Mouse (Mus musculus) kidney, adult 2 months (tissue): ENCODE measurements around the gene Car12. TPM values are rescaled to one million over a fixed set of nuclear protein-coding genes. Genes with fewer than 3 reads are reported as not detected.

Experiments
- DNase-seq: peaks from one replicate; pipeline ENCODE4 v3.0.0; 2021
- H3K27ac ChIP-seq: fragments of 200-500 bp; 2 replicates; pipeline ENCODE4 v1.5.1; 2012; ENCODE audit warnings: low read depth, low read length, control low read depth, inconsistent platforms; ENCODE audit not compliant: insufficient read depth
- H3K27me3 ChIP-seq: fragments of 200-500 bp; replicated peaks from 2 replicates; pipeline ENCODE4 v1.6.1; 2012; ENCODE audit warnings: mild to moderate bottlenecking, moderate library complexity, low read length, inconsistent platforms; ENCODE audit not compliant: control insufficient read depth, insufficient read depth
- H3K36me3 ChIP-seq: fragments of 200-500 bp; 2 replicates; pipeline ENCODE4 v1.6.1; 2012; ENCODE audit warnings: mild to moderate bottlenecking, moderate library complexity, low read length, inconsistent platforms; ENCODE audit not compliant: control insufficient read depth, insufficient read depth
- H3K4me1 ChIP-seq: fragments of 200-500 bp; 2 replicates; pipeline ENCODE4 v1.6.1; 2011; ENCODE audit warnings: low read length; ENCODE audit not compliant: control insufficient read depth, insufficient read depth
- H3K4me3 ChIP-seq: fragments of 200-500 bp; 2 replicates; pipeline ENCODE4 v1.5.1; 2011; ENCODE audit warnings: mild to moderate bottlenecking, low read depth, low read length, control low read depth; ENCODE audit not compliant: insufficient read depth
- CTCF ChIP-seq: fragments of 200-500 bp; conservative IDR thresholded peaks from 2 replicates; pipeline ENCODE4 v1.5.1; 2011; ENCODE audit warnings: low read depth, mild to moderate bottlenecking, control low read depth, low read length, moderate library complexity, mixed read lengths; ENCODE audit not compliant: insufficient read depth, insufficient read length
- POLR2A ChIP-seq: fragments of 200-500 bp; IDR thresholded peaks from one replicate; pipeline ENCODE4 v1.6.1; 2011; ENCODE audit warnings: low read depth, low read length, control low read depth
- WGBS: fragments of 180-500 bp; shearing (Covaris S2); methylation state at CpG from one replicate; pipeline ENCODE4 v1.1.7; 2018; 5-methylcytosine and 5-hydroxymethylcytosine counted together
- polyA plus RNA-seq: library from polyadenylated mRNA; depleted of rRNA; stranded (reverse); fragments of >200 nt; gene quantifications from 2 replicates; pipeline ENCODE4 v1.2.3, GENCODE M21; 2012

Gene Car12
- polyA plus RNA-seq, 1 experiment: 295 TPM

- H3K4me3 ChIP-seq: no peak overlapping the region
- H3K27me3 ChIP-seq: no peaks in the 10 kb centered on the region
- 38% methylated on average over 12 of the region's 12 CpGs for WGBS
- DNase-seq: peak; percentile 79
- no peak for TF ChIP-seq POLR2A
- no peak for TF ChIP-seq CTCF
- no peaks in the 10 kb centered on the region for H3K36me3 ChIP-seq
- no peak overlapping the region for H3K27ac ChIP-seq
- peaks cover 10% of the 10 kb centered on the region; the same call in 1 of the 2 replicates for H3K4me1 ChIP-seq
Measured at GRCm38 (mm10) chr9:66708816-66709555, 4.5 kb upstream of the Car12 start.

- no peaks in the 10 kb centered on the region for H3K27me3 ChIP-seq
- peak; percentile 57 for DNase-seq
- 64% methylated on average over 6 of the region's 6 CpGs for WGBS
- H3K4me1 ChIP-seq: peaks cover 10% of the 10 kb centered on the region; the same call in 1 of the 2 replicates
- no peak overlapping the region for H3K27ac ChIP-seq
- no peak for TF ChIP-seq CTCF
- TF ChIP-seq POLR2A: no peak
- H3K4me3 ChIP-seq: no peak overlapping the region
- H3K36me3 ChIP-seq: no peaks in the 10 kb centered on the region
Measured at GRCm38 (mm10) chr9:66710626-66711025, 2.9 kb upstream of the Car12 start.

- H3K4me1 ChIP-seq: peaks cover 12% of the 10 kb centered on the region; the same call in 1 of the 2 replicates
- 8% methylated on average over 12 of the region's 12 CpGs for WGBS
- peak; percentile 68 for DNase-seq
- no peaks in the 10 kb centered on the region for H3K36me3 ChIP-seq
- no peak for TF ChIP-seq POLR2A
- no peak for TF ChIP-seq CTCF
- peak overlapping the region; percentile 48 for H3K4me3 ChIP-seq
- peak overlapping the region; percentile 95 for H3K27ac ChIP-seq
- H3K27me3 ChIP-seq: no peaks in the 10 kb centered on the region
Measured at GRCm38 (mm10) chr9:66714022-66714515, 583 bp downstream of the Car12 start.

- Histone ChIP-seq H3K4me1 (peaks cover 12% of the 10 kb centered on the region; the same call in 1 of the 2 replicates), H3K27ac (peak overlapping the region; percentile 95), H3K4me3 (peak overlapping the region; percentile 7; the same call in 1 of the 2 replicates), H3K27me3 (no peaks in the 10 kb centered on the region), H3K36me3 (no peaks in the 10 kb centered on the region; the same call in 1 of the 2 replicates)
- 38% methylated on average over 2 of the region's 2 CpGs for WGBS
- TF ChIP-seq POLR2A (no peak), CTCF (no peak)
- peak; percentile 50 for DNase-seq
Measured at GRCm38 (mm10) chr9:66715361-66715760, 1.9 kb downstream of the Car12 start.

GRCm38 (mm10) chr9:66716533-66716932 is 3.0 kb downstream of the Car12 start:
- no peaks in the 10 kb centered on the region for H3K27me3 ChIP-seq
- TF ChIP-seq CTCF: no peak
- TF ChIP-seq POLR2A: no peak
- H3K4me1 ChIP-seq: peaks cover 22% of the 10 kb centered on the region; the same call in 1 of the 2 replicates
- 0 out of 2 replicates have a peak overlapping the region, but pooled peaks have one; percentile 6 for H3K27ac ChIP-seq
- DNase-seq: no peak
- no peak overlapping the region for H3K4me3 ChIP-seq
- no peaks in the 10 kb centered on the region; the same call in 1 of the 2 replicates for H3K36me3 ChIP-seq
- WGBS: 62% methylated on average over 3 of the region's 3 CpGs

GRCm38 (mm10) chr9:66720686-66721450 is 7.4 kb downstream of the Car12 start:
- no peak overlapping the region for H3K4me3 ChIP-seq
- H3K27ac ChIP-seq: peak overlapping the region; percentile 79
- H3K36me3 ChIP-seq: no peaks in the 10 kb centered on the region; the same call in 1 of the 2 replicates
- H3K27me3 ChIP-seq: no peaks in the 10 kb centered on the region
- WGBS: 48% methylated on average over 8 of the region's 8 CpGs
- TF ChIP-seq CTCF (no peak), POLR2A (no peak)
- peaks cover 44% of the 10 kb centered on the region for H3K4me1 ChIP-seq
- DNase-seq: peak; percentile 90
